Mouse (Mus musculus): ENCODE measurements at regions not wholly inside any gene's neighbourhood (a gene's known extent, or its start where the extent isn't known, plus 50 kb on each side); places are given as distances from the start of the nearest gene placed in this dataset.

GRCm38 (mm10) chr10:17518423-17519175 is 204.4 kb upstream of the Cited2 start:
- no peak for DNase-seq (ENCODE audit: low read depth, low spot score)

GRCm38 (mm10) chr10:17522026-17522541 is 200.9 kb upstream of the Cited2 start:
- no peak for DNase-seq (ENCODE audit: low read depth, low spot score)

- no peak for DNase-seq (ENCODE audit: low read depth, low spot score)
These were observed 199.3 kb upstream of the Cited2 start for GRCm38 (mm10) chr10:17523558-17524328.

DNA sequence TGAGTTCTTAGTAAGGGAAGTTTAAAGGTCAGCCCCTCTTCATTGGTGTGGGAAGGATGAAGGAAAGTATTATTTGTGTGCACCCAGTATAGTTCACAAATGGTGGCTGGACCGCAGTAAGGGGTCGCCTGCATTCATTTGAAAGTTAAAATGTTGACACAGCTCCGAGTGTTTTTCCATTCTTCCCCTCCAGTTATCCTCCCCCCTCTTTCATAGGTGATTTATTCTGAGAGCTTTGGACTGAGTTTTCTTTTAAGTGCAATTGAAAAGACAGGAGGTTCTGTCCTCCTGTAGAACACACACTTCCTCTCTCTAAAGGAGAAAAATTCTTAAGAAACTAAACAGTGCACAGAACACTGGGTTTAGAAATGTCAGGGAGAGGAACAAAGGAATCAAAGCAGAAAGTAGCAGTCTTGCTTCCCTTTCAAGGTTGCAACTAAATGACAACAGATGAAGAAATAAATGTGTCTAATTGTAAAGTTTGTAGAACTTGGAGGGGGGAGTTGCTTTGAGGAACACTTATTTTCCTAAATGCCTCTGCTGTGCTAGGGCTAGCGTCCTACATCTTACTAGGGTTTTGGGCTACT is 195.8 kb upstream of the Cited2 start:
- no peak for DNase-seq (ENCODE audit: low read depth, low spot score)

DNA sequence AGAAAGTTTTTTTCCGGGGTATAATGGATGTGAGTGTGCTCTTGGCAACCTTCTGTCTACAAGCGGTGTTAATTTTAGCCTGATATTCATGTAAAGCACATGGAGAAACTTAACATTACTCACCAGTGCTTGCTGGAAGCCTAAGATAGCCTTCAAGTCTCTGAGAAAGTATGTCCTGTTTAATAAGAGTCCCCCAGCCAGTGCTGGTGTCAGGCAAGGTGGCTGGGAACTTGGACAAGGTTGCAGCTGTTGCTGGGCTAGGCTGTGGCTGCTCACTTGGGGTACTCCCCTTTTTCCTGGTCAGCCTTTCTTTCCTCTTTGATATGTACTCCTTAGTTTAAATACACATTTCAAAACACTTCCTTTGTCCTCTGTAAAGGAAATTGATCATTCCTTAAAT is 194.9 kb upstream of the Cited2 start:
- no peak for DNase-seq (ENCODE audit: low read depth, low spot score)

- no peak for DNase-seq (ENCODE audit: low read depth, low spot score)
These were observed 194.2 kb upstream of the Cited2 start for GRCm38 (mm10) chr10:17528846-17529245.

- no peak for DNase-seq (ENCODE audit: low read depth, low spot score)
These were observed 193.0 kb upstream of the Cited2 start for GRCm38 (mm10) chr10:17529851-17530509.

DNA sequence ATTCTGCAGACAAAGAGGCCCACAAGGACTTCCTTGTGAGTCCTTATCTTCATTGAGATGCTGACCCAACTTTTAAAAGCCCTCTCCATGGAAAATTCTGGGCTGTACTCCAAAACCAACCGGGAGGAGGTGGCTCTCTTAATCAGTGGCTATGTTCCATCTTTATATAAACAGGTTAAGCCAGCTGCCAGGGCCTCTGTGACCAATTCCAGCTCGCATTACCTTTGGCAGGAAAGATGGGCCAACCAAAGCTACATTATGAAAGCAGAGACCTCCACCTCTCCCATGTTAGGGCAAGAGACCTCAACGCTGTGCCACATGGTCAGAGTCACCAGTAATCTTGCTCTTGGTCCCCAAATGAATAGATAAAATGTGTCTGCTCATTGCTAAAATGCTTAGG is 192.0 kb upstream of the Cited2 start:
- no peak for DNase-seq (ENCODE audit: low read depth, low spot score)

DNA sequence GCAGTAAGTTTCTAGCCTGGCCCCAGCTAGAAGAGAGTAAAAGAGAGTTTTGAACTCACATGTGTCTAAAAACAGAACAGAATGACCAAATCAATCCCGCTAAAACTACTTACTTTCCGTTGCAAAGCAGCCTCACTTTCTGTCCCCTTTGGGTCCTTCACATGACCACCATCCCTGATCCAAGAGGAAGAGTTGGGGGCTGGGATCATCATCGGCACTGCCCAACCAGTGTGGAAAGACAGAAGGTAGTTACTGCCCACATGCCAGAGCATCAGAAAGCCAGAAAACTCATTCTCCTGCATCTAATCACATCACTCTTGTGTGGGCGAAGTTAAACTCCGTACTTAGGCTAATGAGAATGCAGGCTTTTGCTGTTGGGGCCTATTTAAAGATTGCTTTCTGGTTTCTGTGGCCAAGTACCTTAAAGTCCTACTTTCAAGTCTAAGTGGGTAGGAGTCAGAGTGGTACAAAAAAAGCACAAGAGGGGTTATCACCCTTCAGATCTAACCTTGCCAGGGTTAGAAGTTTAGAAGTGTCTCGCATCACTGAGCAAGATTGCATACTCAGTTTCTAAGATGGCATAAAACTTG is 184.0 kb upstream of the Cited2 start:
- DNase-seq (ENCODE audit: low read depth, low spot score) = no peak

GRCm38 (mm10) chr10:17540404-17541375 is 182.3 kb upstream of the Cited2 start:
- DNase-seq (ENCODE audit: low read depth, low spot score) = no peak

GRCm38 (mm10) chr10:17542104-17542846 is 180.7 kb upstream of the Cited2 start:
- DNase-seq (ENCODE audit: low read depth, low spot score) = no peak

- DNase-seq (ENCODE audit: low read depth, low spot score) = no peak
These were observed 180.1 kb upstream of the Cited2 start for GRCm38 (mm10) chr10:17542847-17543421.

DNA sequence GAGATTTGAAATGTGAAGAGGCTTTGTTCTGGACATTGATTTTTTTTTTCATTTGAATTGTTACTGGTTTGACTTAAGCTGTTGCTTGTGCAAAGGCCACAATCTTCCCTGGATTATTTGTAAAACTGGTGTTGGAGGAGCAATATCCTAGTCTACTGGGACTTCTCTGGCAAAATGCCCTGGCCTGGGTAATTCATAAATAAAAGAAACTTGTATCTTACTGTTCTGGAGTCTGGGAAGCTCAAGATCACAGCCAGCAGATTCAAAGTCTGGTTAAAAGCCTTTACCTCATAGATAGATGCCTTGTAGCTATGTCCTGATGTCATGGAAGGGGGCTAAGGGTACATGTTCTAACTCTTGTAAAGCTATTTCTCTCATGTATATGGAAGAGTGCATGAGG is 177.7 kb upstream of the Cited2 start:
- DNase-seq (ENCODE audit: low read depth, low spot score) = no peak

GRCm38 (mm10) chr10:17547986-17548385 is 175.0 kb upstream of the Cited2 start:
- no peak for DNase-seq (ENCODE audit: low read depth, low spot score)

DNA sequence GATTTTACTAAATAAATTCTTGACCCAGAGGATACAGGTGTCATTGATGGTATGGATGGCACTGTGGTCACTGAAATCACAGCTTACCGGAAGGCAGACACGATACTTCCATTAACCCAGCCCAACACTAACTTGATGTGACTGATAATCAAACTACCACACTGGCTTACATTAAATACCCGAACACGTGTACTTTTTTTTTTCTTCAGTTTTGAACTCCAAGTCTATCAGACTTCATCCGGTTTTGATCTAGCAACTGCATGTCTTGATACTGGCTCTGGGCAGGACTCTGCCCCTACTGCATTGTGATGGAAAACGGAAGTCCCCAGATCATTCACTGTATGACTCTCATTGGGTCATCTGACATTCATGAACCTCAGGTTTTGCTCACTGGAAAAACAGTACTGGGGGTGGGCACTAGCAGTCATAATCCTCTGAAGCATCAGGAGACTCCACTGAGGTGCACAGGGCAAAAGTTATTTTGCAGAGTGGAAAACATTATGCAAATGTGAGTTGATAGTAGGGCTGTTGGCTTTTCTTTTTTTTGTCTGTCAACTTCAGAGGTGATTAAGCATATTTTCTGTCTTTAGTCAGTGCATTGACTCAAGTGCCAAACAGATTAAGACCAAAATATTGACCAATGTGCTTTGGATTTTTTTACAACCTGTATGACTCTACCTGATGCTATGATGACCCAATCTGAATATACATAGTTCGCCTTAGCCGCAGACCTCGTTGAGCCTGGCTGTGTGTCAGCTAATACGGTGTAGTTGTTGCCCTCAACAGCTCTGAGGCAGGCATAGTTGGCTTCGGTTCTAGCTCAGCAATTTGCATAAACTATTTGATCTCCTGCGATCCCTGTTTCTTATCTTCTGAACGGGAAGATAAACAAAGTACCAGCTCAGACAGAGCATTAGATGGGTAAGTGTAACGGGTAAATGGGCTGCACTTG is 174.1 kb upstream of the Cited2 start:
- DNase-seq (ENCODE audit: low read depth, low spot score) = no peak

GRCm38 (mm10) chr10:17549711-17550637 is 173.0 kb upstream of the Cited2 start:
- DNase-seq (ENCODE audit: low read depth, low spot score) = no peak

DNA sequence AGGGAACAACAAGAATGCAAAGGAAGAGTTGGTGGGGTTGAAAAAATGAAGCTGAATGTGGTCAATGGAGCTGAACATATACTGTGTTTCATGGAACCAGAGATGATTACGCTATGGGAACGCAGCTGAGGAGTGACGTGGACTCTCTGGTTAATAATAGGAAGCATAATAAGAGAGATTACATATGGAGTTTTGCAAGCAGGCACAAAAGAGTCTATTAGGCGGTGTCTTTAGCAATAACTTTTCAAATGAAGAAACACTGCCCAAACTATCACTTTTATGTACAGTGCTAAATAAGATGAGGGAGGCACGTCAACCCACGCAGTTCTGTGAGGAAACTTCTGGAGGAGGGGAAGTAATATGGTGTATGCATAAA is 172.4 kb upstream of the Cited2 start:
- no peak for DNase-seq (ENCODE audit: low read depth, low spot score)

Data from retina, adult 2 months (tissue).